Mouse (Mus musculus): ENCODE data around the gene Pank3.

Pank3 gene

DNA sequence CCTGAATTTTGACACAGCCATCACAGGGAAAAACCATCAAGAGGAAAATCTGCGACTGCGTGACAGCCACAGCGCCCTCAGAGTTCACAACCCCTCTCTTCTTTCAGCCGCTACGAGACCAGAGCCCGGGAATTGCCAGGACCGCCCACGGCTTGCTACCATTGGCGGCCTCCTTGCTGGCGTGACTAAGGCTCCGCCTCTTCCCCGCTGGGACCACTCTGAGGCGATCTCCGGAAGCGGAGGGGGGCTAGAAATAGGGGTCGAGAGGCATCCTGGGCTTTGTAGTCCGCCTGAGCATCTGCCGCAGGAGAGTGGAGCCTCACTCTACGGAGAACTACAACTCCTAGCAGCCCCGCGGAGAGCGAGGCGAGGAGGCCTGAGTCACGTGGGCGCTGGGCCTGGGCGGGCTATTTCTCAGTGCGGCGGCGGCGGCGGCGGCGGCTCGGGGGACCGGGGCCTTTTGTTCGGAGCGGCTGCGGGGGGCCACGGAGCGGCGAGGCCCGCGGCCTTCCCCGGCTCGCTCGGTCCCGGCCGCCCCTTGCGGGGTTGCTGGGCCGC lies at the start of gene Pank3:
TSS of gene Pank3 (plus strand) at position 297 of the 558 bp plus-strand sequence.
- peak; percentile 98 for DNase-seq (ENCODE audit: low read depth)

- no peak for DNase-seq (ENCODE audit: low read depth)
These were observed 45.4 kb upstream of the Pank3 start for GRCm38 (mm10) chr11:35723876-35724275.

DNA sequence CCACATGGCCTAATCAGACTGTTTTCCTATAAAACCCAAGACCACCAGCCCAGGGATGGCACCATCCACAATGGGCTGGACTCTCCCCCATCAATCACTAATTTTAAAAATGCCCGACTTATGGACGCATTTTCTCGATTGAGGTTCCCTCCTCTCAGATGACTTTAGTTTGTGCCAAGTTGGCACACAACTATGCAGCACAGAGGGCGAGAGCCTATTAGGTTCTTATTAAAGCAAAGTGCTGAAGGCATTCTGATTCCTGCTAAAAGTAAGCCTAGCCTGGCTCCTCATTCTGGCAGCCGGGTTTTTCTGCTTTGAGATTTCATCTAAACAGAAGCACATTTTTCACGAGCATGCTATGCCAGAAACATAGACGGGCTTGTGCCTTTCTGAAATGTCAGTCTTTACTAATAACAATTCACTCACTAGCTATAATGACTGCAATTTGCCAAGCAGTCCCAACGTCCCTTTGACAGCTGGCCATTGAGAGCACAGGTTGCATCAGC lies 42.9 kb upstream of the Pank3 start:
- DNase-seq (ENCODE audit: low read depth): no peak

DNA sequence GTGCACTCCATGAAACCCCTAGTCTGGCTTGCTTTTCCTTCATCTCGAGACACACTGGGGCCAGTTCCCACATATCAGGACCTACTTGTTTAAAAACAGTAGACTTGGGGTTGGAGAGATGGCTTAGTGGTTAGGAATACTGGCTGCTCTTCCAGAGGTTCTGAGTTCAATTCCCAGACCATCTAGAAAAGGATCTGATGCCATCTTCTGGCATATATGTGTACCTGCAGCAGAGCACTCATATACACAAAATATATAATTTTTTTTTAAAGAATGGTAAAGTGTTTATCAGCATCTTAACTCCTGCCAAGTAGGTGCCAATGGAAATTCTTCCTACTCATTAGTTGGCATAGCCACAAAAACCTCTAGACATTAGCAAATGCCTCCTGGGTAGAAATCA lies 41.1 kb upstream of the Pank3 start:
- no peak for DNase-seq (ENCODE audit: low read depth)

DNA sequence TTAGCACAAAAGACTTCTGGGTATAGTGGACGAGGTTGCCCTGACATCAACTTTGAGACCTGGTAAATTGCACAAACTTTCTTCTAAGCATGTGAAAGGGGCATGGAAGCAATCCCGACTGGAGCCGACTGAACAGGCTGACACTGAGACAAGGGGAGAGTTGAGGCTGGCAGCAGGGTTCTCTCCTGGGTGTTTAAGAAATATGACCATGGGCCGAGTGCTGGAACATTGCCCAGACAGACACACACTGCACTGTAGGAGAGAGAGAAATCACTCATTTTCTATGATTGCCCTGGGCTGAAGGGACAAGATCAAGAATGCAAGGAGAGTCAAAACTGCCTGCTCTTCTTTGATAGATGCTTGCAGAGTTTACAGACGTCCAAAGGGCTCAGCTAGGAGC lies 40.1 kb upstream of the Pank3 start:
- DNase-seq (ENCODE audit: low read depth): no peak

DNA sequence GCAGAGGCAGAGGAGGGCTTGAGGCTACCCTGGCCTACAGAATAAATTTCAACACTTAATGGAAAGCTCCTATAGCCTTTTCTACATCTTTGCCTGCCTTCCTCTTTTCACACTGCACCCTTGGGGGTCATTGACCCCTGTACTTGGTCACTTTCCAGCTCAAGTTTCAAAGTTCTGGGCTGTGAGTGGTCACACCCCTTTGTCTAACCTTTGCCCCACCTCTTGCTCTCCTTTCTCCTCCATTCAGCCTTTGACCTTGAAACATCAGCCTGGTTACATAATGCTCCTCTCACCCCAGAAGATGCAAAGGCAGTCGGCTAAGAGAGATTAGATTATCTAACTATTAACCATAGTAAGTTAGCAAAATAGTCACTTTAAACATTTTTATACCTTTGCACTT lies 36.9 kb upstream of the Pank3 start:
- no peak for DNase-seq (ENCODE audit: low read depth)

DNA sequence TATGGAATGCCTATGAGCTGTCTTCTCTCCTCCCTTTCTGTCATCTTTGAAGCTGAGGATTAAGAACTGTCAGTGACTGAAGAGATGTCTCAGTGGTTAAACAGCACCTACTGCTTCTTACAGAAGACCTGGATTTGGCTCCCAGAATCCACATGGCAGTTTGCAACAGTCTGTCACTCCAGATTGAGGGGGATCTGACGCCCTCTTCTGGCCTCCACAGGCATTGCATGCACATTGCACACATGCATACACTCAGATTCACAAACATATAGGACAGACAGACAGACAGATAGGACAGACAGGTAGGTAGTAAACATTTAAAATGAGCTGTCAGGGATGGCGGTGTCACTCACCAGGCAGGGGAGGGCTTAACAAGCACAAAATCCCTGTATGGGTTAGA lies 32.5 kb upstream of the Pank3 start:
- no peak for DNase-seq (ENCODE audit: low read depth)

DNA sequence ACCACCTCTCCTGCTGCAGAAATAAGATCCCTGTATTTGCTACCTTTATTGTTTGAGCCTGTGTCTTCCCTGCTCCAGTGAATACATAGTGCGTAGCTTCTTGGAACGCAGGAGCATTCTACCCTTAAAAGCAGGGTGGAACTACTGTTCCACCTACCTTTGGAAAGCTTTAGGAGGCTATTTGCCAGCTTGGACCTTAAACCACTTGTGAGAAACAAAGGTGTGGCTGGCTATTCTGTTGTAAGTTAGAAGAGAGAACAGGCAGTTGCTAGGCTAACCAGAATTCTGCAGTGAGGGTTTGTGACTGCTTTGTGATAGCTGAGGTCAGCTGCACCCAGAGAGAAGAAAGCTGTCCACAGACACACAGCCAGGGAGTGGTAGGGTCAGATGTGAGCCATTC lies 32.0 kb upstream of the Pank3 start:
- no peak for DNase-seq (ENCODE audit: low read depth)

GRCm38 (mm10) chr11:35738102-35738501 lies 31.2 kb upstream of the Pank3 start:
- DNase-seq (ENCODE audit: low read depth): no peak

DNA sequence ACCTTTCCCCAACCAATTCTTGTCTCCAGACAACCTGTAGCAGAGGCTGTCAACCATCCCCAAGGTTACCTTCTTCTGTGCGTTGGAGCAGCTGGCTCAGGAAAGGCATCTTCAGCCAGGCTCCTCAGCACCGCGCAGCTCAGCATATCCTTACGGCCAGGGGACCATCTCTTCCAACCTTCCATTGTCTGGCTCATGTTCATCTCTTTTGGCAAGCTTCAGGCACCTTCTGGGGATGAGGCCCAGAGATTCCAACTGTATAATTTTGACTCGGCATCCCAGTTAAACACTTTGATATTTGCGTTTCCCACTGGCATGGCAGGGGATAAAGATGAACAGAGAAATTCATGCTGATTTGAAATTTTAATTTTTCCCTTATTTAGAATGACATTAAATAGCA lies 25.7 kb upstream of the Pank3 start:
- DNase-seq (ENCODE audit: low read depth): no peak

DNA sequence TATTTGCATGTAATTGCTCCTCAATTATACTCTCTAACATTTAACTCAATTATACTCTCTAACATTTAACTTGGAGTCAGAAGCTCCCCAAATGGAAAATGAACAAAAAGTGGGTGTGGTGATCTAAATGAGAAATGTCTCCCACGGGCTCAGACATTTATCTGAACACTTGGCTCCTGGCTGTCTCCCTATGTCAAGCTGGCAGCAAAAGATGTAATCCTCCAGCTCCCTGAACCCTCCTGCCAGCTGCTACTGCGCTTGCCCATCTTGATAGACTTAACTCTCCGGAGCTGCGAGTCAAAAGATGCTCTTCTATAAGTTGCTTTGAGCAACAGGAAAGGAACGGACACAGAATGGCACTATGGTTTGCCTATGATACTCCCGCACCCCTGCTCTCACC lies 24.7 kb upstream of the Pank3 start:
- DNase-seq (ENCODE audit: low read depth): no peak

GRCm38 (mm10) chr11:35750578-35750977 lies 18.7 kb upstream of the Pank3 start:
- peak; percentile 47 for DNase-seq (ENCODE audit: low read depth)

- DNase-seq (ENCODE audit: low read depth): no peak
These were observed 14.3 kb upstream of the Pank3 start for GRCm38 (mm10) chr11:35754906-35755418.

GRCm38 (mm10) chr11:35755546-35755945 lies 13.7 kb upstream of the Pank3 start:
- DNase-seq (ENCODE audit: low read depth): no peak

DNA sequence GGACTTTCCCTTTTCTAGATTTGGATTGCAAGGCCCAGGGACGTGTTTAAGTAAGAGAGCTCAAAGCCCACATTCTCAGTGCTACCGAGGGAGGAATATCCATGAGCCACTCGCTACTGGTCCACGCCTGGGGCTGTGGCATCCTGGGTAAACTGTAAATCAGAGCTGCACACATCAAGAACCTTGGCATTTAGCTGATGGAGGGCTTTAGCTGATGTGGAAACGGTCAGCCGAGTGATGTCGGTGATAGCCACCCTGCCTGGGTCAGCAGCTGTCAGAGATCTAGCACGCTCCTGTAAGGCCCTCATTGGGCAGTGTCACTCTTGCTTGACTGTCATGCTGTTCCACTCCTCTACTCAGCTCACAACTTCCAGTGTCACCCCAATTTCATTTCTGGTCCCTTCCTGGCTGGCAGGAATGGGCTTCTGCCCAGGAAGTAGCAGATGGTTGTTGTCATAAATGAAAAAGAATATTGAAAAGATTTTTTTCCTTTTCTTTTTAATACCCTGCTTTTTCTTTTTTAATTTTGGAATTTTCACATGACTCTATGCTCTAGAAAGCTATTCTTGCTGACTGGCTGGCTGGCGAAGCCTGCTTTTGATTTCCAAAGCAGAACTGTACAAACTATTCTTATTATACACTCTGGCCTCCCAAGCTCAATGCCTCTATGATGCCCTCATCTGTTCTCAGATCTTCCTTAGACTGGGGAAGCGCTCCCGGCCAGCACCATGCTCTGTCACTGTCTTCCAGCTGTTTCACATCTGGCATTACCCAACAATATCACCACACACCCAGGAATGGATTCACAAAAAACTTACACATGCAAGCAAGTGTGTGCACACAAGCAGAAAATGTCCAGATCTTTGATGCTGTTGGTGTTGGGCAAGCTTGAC lies 12.6 kb upstream of the Pank3 start:
- DNase-seq (ENCODE audit: low read depth): no peak

DNA sequence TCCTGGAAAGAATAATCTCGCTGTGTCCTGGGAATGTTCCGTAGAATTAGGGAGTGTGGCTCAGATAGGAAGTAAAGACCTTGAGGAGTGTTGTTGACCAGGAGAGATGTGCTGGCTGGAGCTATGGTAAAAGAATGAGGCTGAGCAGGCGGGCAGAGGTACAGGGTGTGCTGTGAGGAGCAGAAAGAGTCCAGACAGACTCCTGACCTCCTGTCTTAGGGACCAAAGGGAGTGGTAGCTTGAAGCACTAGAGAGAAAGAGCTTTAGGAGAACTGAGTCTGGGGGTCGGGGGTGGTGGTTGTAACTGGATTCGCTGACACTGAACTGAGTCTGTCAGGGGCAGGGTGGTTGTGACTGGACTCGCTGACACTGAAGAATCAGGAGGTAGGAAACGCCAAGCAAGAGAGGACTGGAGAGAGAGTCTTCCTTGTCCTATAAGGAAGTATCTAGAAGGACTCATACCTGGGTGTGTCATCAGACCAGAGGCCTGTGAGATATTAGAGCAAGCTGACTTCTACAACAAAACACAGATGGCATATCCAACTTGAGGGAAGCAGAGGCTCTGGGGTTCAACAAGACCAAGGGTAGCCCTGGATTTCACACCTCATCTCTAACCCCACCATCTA lies 9.2 kb upstream of the Pank3 start:
- DNase-seq (ENCODE audit: low read depth): no peak

GRCm38 (mm10) chr11:35760627-35761003 lies 8.7 kb upstream of the Pank3 start:
- DNase-seq (ENCODE audit: low read depth): no peak

DNA sequence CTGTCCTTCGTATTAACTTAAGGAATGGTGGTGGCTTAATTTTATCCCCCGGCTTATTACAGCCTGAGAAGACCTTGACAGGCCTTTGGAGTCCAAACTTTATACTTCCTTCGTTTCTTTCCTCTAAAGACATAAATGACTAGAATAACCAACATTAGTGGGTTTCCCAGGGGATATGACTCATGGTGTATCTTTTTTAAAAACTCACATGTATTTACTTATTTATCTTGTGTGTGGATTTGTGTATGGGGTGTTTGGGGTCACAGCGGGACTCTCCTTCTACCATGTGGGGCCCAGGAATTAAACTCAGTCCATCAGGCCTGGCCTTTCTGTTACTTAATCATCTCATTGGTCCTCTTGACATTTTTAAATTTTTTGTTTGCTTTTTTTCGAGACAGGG lies 2.4 kb upstream of the Pank3 start:
- DNase-seq (ENCODE audit: low read depth): peak; percentile 26

- peak; percentile 65 for DNase-seq (ENCODE audit: low read depth)
These were observed 608 bp downstream of the Pank3 start for GRCm38 (mm10) chr11:35769746-35770437.

DNA sequence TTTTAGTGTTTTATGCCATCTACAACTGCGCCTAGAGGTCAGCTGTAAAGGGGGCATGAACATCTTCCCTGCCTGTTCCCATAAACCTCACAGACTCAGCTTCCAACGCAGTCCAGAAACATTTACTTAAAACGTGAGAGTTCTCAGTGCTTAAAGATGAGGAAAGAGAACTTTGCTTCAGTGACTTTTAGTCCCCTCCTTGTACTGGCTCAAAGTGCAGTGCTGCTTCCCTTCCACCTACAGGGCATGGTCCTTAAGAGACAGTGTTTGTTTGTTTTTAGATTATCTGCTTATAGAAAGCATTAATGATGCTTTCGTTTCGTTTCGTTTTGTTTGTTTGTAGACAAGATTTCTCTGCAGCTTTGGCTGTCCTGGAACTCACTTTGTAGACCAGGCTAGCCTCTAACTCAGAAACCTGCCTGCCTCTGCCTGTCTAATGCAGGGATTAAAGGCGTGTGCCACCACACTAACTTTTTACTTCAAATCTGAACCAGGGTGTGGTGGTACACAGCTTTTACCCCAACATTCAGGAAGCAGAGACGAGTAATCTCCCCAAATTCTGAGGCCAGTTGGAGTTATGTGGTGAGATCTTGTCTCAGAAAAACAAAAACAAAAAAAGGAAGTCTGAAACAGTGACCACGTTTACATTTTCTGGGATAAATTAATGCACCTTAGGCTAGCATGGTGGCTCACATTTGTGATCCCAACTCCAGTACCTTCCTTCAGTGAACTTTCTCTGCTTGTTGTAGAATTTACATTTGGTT lies 1.6 kb downstream of the Pank3 start:
- DNase-seq (ENCODE audit: low read depth): peak; percentile 35

DNA sequence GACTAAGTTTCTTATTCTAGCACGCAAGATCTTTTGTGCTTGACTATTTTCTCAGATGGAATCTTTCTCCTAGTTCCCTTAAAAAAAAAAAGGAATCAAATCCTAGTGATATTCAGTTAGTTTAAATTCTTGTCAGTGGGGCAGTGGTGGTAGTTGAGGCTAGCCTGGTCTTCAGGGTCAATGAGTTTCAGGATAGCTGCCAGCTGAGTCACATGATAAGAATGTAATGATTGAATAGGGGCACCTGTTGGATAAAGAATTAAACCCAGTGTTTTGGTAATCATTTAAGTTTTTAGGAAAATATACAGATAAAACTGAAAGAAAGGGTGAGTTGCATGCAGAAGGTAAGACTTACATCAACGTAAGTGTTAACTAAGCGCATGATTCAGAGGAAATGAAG lies 6.3 kb downstream of the Pank3 start:
- DNase-seq (ENCODE audit: low read depth): no peak

GRCm38 (mm10) chr11:35776452-35776851 lies 7.2 kb downstream of the Pank3 start:
- DNase-seq (ENCODE audit: low read depth): peak; percentile 66

Measured in 416B (cell line).